Mouse (Mus musculus) embryonic facial prominence, embryonic 13.5 days (tissue): ENCODE results near the gene Gm7247. TPM values are rescaled to one million over a fixed set of nuclear protein-coding genes. Genes with fewer than 3 reads are reported as not detected.
"Not testable (repeated sequence)": the region's sequence is repeated elsewhere in the genome, so short reads cannot be mapped to it uniquely, and the experiment has no call there.

Experiments
- ATAC-seq: fragments of 200-750 bp; cut with Nextera tagmentation; 2 replicates; pipeline ENCODE4 v1.8.0; 2017; ENCODE audit warnings: low read depth; ENCODE audit not compliant: insufficient number of reproducible peaks, insufficient read depth, low FRiP score, low TSS enrichment
- H3K27ac ChIP-seq: fragments of 300-500 bp; sonication (generic); 2 replicates; pipeline ENCODE4 v1.5.1; 2015; ENCODE audit warnings: moderate library complexity, mild to moderate bottlenecking, inconsistent platforms
- H3K27me3 ChIP-seq: fragments of 300-500 bp; sonication (generic); 2 replicates; pipeline ENCODE4 v1.6.1; 2015; ENCODE audit warnings: mild to moderate bottlenecking, inconsistent platforms
- H3K36me3 ChIP-seq: fragments of 300-500 bp; sonication (generic); 2 replicates; pipeline ENCODE4 v1.6.1; 2015; ENCODE audit warnings: mild to moderate bottlenecking, inconsistent platforms
- H3K4me1 ChIP-seq: fragments of 300-500 bp; sonication (generic); 2 replicates; pipeline ENCODE4 v1.6.1; 2015; ENCODE audit warnings: inconsistent platforms
- H3K4me2 ChIP-seq: fragments of 300-500 bp; sonication (generic); 2 replicates; pipeline ENCODE4 v1.6.1; 2015; ENCODE audit warnings: moderate library complexity, mild to moderate bottlenecking, inconsistent platforms
- H3K4me3 ChIP-seq: fragments of 300-500 bp; sonication (generic); 2 replicates; pipeline ENCODE4 v1.5.1; 2015; ENCODE audit warnings: mild to moderate bottlenecking, inconsistent platforms
- H3K9ac ChIP-seq: fragments of 300-500 bp; sonication (generic); 2 replicates; pipeline ENCODE4 v1.6.1; 2015; ENCODE audit warnings: mild to moderate bottlenecking, inconsistent platforms
- H3K9me3 ChIP-seq: fragments of 300-500 bp; sonication (generic); 2 replicates; pipeline ENCODE4 v1.6.1; 2016; ENCODE audit warnings: inconsistent platforms
- WGBS: fragments of 180-500 bp; shearing (Covaris S2); methylation state at CpG from one replicate; pipeline ENCODE4 v1.1.7; 2015; ENCODE audit warnings: mixed read lengths; 5-methylcytosine and 5-hydroxymethylcytosine counted together
- polyA plus RNA-seq: library from polyadenylated mRNA; unstranded; fragments of >200 nt; fragmentation: Nextera tagmentation; extraction: Ambion mirVana; gene quantifications from 2 replicates; pipeline ENCODE4 v1.2.1, GENCODE M21; 2015

The Gm7247 gene
- polyA plus RNA-seq, 1 experiment from 2014 or later, result not detected

GRCm38 (mm10) chr14:51434546-51434945, 73.0 kb downstream of the Gm7247 start:
- no peak overlapping the region for H3K27ac ChIP-seq
- H3K9me3 ChIP-seq, result peaks cover 12% of the 10 kb centered on the region
- no peak overlapping the region for H3K9ac ChIP-seq
- no peaks in the 10 kb centered on the region for H3K27me3 ChIP-seq
- H3K4me2 ChIP-seq, result no peak overlapping the region
- H3K4me3 ChIP-seq, result no peak overlapping the region
- no peaks in the 10 kb centered on the region for H3K36me3 ChIP-seq
- no peaks in the 10 kb centered on the region for H3K4me1 ChIP-seq
- 93% methylated on average over 16 of the region's 16 CpGs for WGBS
- peak; percentile 56 for ATAC-seq

DNA sequence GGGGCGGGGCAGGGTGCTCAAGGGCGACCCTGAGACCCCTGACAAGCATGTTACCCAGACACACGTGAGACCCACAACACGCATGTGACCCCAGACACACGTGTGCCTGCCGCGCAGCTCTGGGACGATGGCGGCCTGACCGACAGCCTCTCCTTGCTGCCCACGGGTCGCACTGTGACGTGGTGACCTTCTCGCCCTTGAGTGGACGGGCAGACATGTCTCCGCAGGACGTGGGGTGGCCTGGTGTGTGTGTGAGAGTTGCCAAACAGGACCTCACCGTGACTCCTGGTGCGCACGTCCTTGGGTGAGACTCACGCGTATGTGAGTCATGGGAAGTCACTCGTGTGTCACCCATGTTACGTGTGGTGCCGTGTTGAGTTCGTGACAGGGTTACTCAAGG, 73.5 kb downstream of the Gm7247 start:
- 98% methylated on average over 26 of the region's 26 CpGs for WGBS

DNA sequence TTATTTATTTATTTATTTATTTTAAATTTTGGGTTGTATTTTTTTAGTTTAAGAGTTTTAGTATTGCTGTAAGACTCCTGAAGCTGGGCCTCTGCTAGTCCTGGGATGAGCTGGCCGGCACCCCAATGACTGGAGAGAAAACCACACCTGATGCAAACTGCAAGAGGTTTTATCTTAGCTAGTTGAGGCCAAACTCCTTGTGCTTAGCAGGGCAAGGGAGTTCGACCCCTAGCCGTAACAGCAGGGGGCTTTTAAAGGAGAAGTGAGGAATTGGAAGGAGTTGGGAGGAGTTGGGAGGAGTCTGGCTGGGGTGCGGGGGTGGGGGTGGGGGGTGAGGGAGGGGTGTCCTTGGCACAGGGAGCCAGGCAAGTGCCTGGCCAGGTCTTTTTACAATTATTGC, 77.4 kb downstream of the Gm7247 start:
- Histone ChIP-seq H3K4me2 (no peak overlapping the region), H3K9ac (no peak overlapping the region), H3K4me1 (no peaks in the 10 kb centered on the region), H3K4me3 (no peak overlapping the region), H3K27ac (no peak overlapping the region), H3K27me3 (no peaks in the 10 kb centered on the region), H3K9me3 (peaks cover 12% of the 10 kb centered on the region), H3K36me3 (no peaks in the 10 kb centered on the region)
- no peak for ATAC-seq
- WGBS, result 85% methylated on average over 4 of the region's 4 CpGs

More for the DNA sequence above, 73.5 kb downstream of the Gm7247 start:
- Histone ChIP-seq H3K36me3 (no peaks in the 10 kb centered on the region), H3K27ac (no peak overlapping the region), H3K4me1 (no peaks in the 10 kb centered on the region), H3K9ac (no peak overlapping the region), H3K9me3 (peaks cover 12% of the 10 kb centered on the region), H3K4me3 (no peak overlapping the region), H3K4me2 (no peak overlapping the region), H3K27me3 (no peaks in the 10 kb centered on the region)
- peak; percentile 32; the same call in 1 of the 2 replicates for ATAC-seq

DNA sequence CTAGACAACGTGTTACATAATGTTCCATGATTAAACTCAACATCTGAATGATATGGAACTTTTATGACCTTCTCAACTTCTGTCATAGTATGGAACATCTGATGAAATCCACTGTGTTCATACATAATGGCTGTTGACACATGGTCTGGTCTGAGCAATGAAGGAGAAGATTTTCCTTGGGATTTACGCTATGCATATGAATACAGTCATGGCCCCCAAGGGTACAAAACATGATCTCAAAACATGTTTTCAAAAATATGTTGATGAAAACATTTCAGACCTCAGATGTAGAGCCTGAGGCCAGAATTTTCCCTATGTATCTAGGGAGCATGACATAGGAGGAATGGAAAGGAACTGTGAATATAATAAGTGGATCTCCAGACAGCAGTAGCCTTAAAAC, 90.0 kb downstream of the Gm7247 start, which contains the start of gene Vmn2r89:
Gene Vmn2r89, plus strand, starts transcription at position 301 of the 400 bp plus-strand sequence.
- WGBS, result 73% methylated on average over 2 of the region's 2 CpGs
- not testable (repeated sequence) for H3K36me3 ChIP-seq, H3K4me2 ChIP-seq, H3K9me3 ChIP-seq, H3K27me3 ChIP-seq, H3K9ac ChIP-seq, H3K4me1 ChIP-seq, ATAC-seq, H3K27ac ChIP-seq, H3K4me3 ChIP-seq

- H3K27me3 ChIP-seq, ATAC-seq, H3K9me3 ChIP-seq, H3K4me3 ChIP-seq, H3K4me1 ChIP-seq, H3K27ac ChIP-seq, H3K36me3 ChIP-seq, H3K9ac ChIP-seq, H3K4me2 ChIP-seq: not testable (repeated sequence)
- 82% methylated on average over 10 of the region's 10 CpGs for WGBS
Measured at GRCm38 (mm10) chr14:51480278-51480677, 118.7 kb downstream of the Gm7247 start.

DNA sequence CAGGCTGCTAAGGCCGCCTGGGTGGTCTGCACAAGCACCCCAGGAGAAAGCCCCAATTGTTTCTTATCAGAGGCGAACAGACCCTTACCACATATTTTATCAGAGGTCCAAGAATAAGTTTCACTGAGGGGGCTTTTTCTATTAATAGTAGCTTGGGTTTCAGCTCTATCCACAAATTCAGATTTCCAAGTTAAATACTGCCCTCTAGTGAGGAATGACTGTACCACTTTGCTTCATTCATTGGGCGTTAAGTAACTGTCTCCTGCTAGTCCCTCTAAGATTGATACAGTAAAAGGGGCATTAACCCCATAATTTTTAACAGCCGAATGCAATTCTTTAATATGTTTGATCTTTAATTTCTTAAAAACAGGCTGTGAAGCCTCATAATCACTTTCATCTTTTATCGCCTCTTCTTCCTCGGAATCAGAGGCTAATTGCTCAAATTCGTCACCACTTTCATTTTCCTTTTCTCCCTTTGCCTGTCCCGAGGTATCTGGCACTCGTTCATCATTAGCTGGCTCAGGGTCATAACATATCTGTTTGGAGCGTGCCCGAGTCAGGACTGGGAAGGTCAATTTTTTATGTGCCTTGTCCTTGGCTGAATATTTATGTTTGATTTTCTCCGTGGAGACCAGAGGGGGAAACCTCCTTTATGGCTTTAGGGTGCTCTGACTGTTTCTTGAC, 119.9 kb downstream of the Gm7247 start:
- H3K4me1 ChIP-seq, H3K36me3 ChIP-seq, H3K9me3 ChIP-seq, H3K4me3 ChIP-seq, H3K27me3 ChIP-seq, H3K4me2 ChIP-seq, ATAC-seq, H3K27ac ChIP-seq, H3K9ac ChIP-seq: not testable (repeated sequence)
- WGBS, result 90% methylated on average over 12 of the region's 12 CpGs

DNA sequence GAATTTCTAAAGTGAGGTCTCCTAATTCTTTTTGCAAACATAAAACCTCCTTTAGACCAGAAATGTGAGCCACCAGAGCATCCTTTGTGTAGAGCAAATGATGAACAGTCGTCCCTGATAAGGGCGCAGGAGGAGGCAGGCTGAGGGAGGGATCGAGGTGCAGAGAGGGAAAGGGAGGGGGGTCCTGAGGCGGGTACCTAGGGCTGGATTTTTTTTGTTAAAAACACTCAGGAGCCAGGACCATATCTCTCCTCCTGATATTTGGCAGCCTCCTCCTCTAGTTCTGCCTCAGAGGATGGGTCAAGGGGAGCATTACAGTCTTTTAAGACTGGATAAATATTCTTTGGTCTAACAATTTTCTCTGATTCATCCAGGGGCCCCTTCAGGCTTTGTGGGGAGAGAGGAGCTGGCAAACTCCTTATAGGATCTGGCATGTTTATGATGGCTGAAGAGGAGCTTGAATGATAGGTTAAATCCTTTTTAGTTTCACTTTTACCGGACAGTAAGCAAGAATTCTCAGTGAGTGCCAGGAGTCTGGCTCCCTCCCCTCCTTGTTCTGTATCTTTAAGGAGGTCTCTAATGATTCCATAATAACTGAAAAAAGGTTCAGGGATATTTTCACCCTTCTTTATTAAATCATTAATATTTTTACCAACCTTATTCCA, 120.6 kb downstream of the Gm7247 start:
- no peaks in the 10 kb centered on the region for H3K27me3 ChIP-seq
- H3K36me3 ChIP-seq, result no peaks in the 10 kb centered on the region
- no peak for ATAC-seq
- no peaks in the 10 kb centered on the region for H3K9me3 ChIP-seq
- 80% methylated on average over 5 of the region's 5 CpGs for WGBS
- no peak overlapping the region for H3K4me2 ChIP-seq
- no peak overlapping the region for H3K27ac ChIP-seq
- H3K4me3 ChIP-seq, result no peak overlapping the region
- no peaks in the 10 kb centered on the region for H3K4me1 ChIP-seq
- H3K9ac ChIP-seq, result no peak overlapping the region

DNA sequence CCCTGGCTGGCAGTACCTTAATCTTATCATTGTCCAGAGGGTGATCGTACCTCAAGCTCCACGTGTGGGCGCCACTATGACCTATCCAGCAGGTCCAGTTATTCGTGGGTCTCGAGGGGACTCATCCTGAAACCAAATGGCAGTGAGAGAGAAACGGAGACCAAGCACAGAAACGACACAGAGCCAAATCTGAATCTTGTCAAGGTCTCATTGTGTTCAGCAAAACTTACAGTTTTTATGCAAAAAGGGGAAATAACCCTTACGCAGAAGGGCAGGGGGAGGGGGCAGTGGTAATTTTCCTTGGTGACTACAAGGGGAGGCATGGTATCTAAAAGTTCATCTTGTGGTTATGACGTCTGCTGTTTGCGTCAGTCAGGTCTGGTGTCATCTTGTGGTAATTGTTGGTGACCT, 121.4 kb downstream of the Gm7247 start:
- H3K9me3 ChIP-seq, H3K9ac ChIP-seq, ATAC-seq, H3K27ac ChIP-seq, H3K27me3 ChIP-seq, H3K4me3 ChIP-seq, H3K36me3 ChIP-seq, H3K4me2 ChIP-seq, H3K4me1 ChIP-seq: not testable (repeated sequence)
- WGBS, result 70% methylated on average over 10 of the region's 10 CpGs

DNA sequence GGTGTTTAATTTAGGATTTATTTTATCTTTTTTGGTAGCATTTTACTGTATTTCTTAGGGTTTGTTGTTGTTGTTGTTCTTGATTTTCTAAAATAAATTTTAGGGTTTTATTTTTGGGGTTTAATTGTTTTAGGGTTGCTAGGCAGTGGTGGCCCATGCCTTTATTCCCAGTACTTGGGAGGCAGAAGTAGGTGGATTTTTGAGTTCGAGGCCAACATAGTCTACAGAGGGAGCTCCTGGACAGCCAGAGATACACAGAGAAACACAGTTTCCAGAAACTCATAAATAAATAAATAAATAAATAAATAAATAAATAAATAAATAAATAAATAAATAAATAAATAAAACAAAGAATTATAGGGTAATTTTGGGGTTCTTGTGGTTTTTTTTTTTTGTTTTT, 122.1 kb downstream of the Gm7247 start:
- Histone ChIP-seq H3K4me2 (no peak overlapping the region), H3K27me3 (no peaks in the 10 kb centered on the region), H3K4me3 (no peak overlapping the region), H3K36me3 (no peaks in the 10 kb centered on the region), H3K9ac (no peak overlapping the region), H3K9me3 (no peaks in the 10 kb centered on the region), H3K27ac (no peak overlapping the region), H3K4me1 (no peaks in the 10 kb centered on the region)
- WGBS, result 95% methylated on average over 1 of the region's 1 CpGs
- no peak for ATAC-seq

GRCm38 (mm10) chr14:51486111-51486510, 124.6 kb downstream of the Gm7247 start:
- no peaks in the 10 kb centered on the region for H3K27me3 ChIP-seq
- no peaks in the 10 kb centered on the region for H3K36me3 ChIP-seq
- ATAC-seq, result no peak
- H3K4me1 ChIP-seq, result no peaks in the 10 kb centered on the region
- WGBS, result 88% methylated on average over 1 of the region's 1 CpGs
- H3K27ac ChIP-seq, result no peak overlapping the region
- H3K9me3 ChIP-seq, result no peaks in the 10 kb centered on the region
- no peak overlapping the region for H3K4me2 ChIP-seq
- H3K4me3 ChIP-seq, result no peak overlapping the region
- H3K9ac ChIP-seq, result no peak overlapping the region

DNA sequence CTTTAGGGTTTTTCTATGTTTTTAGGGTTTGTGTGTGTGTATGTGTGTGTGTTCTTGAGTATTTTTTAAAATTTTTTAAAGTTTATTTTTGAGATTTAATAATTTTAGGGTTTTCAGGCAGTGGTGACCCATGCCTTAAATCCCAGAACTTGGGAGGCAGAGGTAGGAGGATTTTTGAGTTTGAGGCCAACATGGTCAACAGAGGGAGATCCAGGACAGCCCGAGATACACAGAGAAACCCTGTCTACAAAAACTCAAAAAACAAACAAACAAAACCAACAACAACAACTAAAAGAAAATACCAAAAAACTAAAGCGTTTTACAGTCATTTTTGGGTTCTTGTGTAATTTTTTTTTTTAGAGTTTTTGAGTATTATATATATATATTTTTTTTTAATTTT, 134.2 kb downstream of the Gm7247 start:
- no peaks in the 10 kb centered on the region for H3K9me3 ChIP-seq
- no peak overlapping the region for H3K27ac ChIP-seq
- no peak for ATAC-seq
- H3K27me3 ChIP-seq, result no peaks in the 10 kb centered on the region
- WGBS, result 90% methylated on average over 2 of the region's 2 CpGs
- no peaks in the 10 kb centered on the region for H3K36me3 ChIP-seq
- no peak overlapping the region for H3K4me3 ChIP-seq
- no peak overlapping the region for H3K9ac ChIP-seq
- no peaks in the 10 kb centered on the region for H3K4me1 ChIP-seq
- no peak overlapping the region for H3K4me2 ChIP-seq

- 91% methylated on average over 1 of the region's 1 CpGs for WGBS
Measured at GRCm38 (mm10) chr14:51496955-51497354, 135.4 kb downstream of the Gm7247 start.

More at GRCm38 (mm10) chr14:51496955-51497354, 135.4 kb downstream of the Gm7247 start:
- no peaks in the 10 kb centered on the region for H3K36me3 ChIP-seq
- no peak for ATAC-seq
- no peak overlapping the region for H3K27ac ChIP-seq
- H3K4me1 ChIP-seq, result no peaks in the 10 kb centered on the region
- no peaks in the 10 kb centered on the region for H3K9me3 ChIP-seq
- no peak overlapping the region for H3K4me2 ChIP-seq
- no peaks in the 10 kb centered on the region for H3K27me3 ChIP-seq
- no peak overlapping the region for H3K4me3 ChIP-seq
- no peak overlapping the region for H3K9ac ChIP-seq
